Mouse (Mus musculus) brain, adult 10 weeks (tissue): ENCODE data around the gene Sfmbt1. TPM values are rescaled to one million over a fixed set of nuclear protein-coding genes. Genes with fewer than 3 reads are reported as not detected.

Experiments
- polyA plus RNA-seq: library from polyadenylated mRNA; stranded (reverse); fragments of 350-450 nt; fragmentation: Illumina TruSeq; extraction: RNeasy Lipid Tissue Mini Kit (QIAGEN cat#74804); gene quantifications from one replicate; pipeline ENCODE4 v1.2.3, GENCODE M21; 2015; ENCODE audit warnings: low read depth, low replicate concordance

Sfmbt1 gene
- 11.6 TPM for polyA plus RNA-seq

GRCm38 (mm10) chr14:30714799-30715617 is at the start of gene Sfmbt1:
Gene Sfmbt1 (plus strand): TSS chr14:30714849.

GRCm38 (mm10) chr14:30825476-30826131 is 111.0 kb downstream of the Sfmbt1 start, which contains the start of gene Tmem110:
Gene Tmem110 (plus strand): TSS chr14:30825590.

Other genes starting within 250 kb of the Sfmbt1 start
- gene Dcp1a, start 235.3 kb upstream of the Sfmbt1 start, polyA plus RNA-seq, result 13.3 TPM
- 27.7 TPM for gene Cacna1d, start 223.4 kb upstream of the Sfmbt1 start, polyA plus RNA-seq
- 165 TPM for gene Tkt, start 166.5 kb upstream of the Sfmbt1 start, polyA plus RNA-seq
- gene Prkcd, start 88.6 kb upstream of the Sfmbt1 start, polyA plus RNA-seq, result 76.3 TPM
- 12.6 TPM for gene Rft1, start 60.5 kb upstream of the Sfmbt1 start, polyA plus RNA-seq
- gene Tmem110, start 110.7 kb downstream of the Sfmbt1 start, polyA plus RNA-seq, result 17.9 TPM
- 3.9 TPM for gene Mustn1, start 164.4 kb downstream of the Sfmbt1 start, polyA plus RNA-seq
- not detected for gene Itih4, start 171.6 kb downstream of the Sfmbt1 start, polyA plus RNA-seq
- gene Itih3, start 208.9 kb downstream of the Sfmbt1 start, polyA plus RNA-seq, result 53.4 TPM
- not detected for gene Itih1, start 228.4 kb downstream of the Sfmbt1 start, polyA plus RNA-seq
- 13.4 TPM for gene Nek4, start 236.5 kb downstream of the Sfmbt1 start, polyA plus RNA-seq